Mouse (Mus musculus) gastrocnemius, adult 18-20 months (tissue): ENCODE results near the gene Coro2a. TPM values are rescaled to one million over a fixed set of nuclear protein-coding genes. Genes with fewer than 3 reads are reported as not detected.

Source experiments
- DNase-seq: peaks from one replicate; pipeline ENCODE4 v3.0.0; 2021; ENCODE audit warnings: low spot score
- total RNA-seq, 2 experiments: library from RNA; stranded (reverse); gene quantifications; 2 replicates each; pipeline ENCODE4 v1.2.3; 2021

Gene Coro2a
- total RNA-seq, 2 experiments from 2014 or later = 0.11 to 0.26 TPM

DNA sequence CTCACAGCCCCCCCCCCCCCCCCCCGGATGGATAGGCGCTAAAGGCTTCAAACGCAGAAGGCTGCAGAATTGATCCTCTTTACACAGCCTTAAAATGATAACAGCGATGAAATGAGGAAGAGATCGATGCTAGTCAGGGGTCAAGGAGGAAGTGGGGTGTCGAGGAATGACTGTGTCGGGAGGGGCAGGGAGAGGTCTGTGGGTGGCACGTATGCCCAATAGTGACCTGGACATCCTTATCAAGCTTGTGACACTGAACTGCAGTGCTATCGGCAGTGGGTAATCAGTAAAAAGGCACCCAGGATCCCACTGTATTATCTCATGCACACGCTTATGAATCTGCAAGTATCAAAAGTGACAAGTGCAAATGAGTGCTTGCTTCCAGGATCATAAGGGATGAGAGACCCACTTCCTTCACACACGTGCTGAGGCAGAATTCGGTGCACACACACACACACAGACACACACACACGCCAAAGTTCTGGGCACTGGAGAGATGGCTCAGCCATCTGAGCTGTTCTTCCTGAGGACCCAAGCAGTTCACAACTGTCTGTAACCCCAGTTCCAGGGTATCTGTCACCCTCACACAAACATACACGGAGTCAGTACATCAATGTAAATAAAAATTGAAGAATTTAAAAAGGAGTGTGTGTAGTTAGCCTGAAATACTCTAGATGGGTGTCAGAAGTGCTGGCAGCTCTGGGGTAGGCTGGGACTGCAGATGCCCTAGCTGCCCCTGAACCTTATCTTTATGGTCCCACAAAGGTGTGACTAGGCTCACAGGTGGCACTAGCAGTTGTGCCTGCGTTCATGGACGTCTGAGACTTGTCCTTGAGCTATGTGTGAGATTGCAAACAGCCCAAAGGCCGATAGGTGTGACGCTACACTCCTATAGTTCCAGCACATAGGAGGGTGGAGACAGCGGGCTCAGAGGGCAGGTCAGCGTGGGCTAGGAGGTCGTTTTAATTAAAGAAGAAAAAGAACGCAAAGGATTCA, 43.0 kb downstream of the Coro2a start:
- DNase-seq = no peak

DNA sequence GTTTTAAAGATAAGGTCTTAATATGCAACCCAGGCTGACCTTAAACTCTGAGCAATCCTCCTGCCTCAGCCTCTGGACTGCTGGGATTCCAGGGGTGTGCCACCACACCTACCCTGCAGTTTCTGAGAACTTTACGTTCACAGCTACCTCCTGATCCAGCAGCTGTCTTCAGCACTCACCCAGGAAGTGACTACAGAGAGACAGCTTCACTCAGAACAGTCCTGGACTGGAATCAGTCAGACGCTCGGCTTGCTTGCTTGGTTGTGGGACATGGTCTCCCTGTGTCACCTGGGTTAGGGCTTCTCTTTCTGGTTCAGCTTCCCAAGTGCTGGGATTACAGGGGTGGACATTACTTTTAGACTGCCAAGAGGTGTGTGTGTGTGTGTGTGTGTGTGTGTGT, 45.1 kb downstream of the Coro2a start:
- DNase-seq = no peak

DNA sequence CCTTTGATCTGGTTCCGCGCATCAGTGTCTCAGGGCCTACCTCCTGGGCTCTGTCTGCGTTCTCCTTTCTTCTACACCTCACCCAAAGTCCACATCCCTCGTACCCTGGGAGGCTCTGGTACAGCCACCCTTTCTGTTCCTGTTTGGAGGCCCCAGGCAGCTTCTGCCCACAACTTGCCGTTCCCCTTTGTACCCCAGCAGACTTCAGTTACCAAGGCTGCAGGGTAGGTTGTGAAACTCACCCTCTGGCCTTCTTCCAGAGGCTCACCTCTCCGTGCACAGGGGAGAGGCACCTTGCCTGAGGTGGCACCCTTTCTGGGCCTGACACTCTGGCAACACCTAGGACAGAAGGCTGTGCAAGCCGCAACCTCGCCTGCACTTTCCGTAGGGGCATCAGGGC, 46.2 kb downstream of the Coro2a start:
- DNase-seq = no peak

DNA sequence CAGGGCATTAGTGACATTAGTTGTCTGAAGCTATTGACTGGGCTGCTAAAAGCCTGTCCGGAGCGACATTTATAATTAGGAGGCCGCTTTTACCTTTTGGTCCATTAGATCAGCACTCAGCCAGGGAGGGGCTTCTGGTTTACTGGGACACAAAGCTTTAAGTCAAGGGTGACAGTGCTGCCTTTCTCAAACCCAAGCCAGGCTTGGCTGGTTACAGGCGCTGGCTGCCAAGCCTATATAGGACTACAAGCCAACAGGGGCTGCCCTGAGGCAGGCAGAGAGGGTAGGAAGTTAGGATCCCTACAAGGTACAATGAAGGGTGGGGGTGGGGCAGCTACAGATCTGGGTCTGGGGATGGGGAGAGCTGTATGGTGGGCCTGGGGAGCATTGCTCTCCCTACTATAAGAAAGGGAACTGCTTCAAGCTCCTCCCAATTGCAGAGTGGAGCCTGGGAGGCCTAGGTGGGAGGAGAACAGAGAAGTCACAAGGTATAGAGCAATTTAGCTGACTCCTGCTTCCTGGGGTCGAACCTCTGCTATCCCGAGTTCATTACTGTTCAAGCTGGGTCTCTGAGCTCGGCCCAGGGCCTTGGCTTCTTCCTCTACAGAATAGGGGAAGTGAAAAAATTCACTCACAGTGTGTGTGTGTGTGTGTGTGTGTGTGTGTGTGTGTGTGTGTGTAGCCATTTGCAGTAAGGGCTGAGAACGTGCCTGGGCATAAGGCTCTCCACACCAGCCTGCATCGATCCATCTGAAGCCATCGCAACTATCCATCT, 47.5 kb downstream of the Coro2a start:
- peak; percentile 6 for DNase-seq

DNA sequence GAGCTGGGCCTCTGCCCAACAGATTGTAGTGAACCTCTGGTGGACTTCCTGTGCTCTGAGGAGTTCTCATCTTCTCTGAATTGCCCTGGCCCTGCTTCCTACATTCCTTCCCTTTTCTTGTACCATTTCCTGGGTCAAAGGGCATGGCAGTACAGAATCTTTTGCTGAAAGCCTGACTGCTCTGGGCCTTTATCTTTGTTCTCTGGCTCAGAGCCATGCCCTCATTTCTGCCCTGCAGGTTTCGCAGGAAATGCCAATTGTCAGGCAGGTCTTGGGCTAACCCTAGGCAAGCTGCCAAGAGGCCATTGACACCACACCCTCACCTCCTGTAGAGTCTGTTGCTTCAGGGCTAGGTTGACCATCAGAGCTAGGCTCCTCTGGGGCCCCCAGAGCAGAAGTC, 48.1 kb downstream of the Coro2a start:
- no peak for DNase-seq

GRCm38 (mm10) chr4:46550406-46550805, 51.6 kb downstream of the Coro2a start:
- no peak for DNase-seq

DNA sequence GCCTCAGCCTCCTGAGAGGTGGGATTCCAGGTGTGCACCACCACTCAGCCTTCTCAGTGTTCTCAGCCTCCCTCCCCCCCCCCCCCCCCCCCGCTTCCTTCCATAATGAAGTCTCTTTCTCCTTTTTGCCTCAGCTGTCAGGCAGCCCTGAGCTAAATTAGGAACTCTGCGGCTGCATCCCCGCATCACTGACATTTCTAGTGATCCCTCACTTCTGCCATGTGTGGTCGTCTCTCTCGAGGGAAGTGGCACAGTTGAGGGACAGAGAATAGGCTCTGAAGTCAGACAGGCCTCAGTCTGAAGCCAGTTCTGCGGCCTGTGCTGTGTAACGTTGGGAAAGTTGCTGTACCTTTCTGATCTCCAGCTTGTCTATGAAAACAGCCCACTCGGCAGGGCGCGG, 52.0 kb downstream of the Coro2a start:
- DNase-seq = no peak

DNA sequence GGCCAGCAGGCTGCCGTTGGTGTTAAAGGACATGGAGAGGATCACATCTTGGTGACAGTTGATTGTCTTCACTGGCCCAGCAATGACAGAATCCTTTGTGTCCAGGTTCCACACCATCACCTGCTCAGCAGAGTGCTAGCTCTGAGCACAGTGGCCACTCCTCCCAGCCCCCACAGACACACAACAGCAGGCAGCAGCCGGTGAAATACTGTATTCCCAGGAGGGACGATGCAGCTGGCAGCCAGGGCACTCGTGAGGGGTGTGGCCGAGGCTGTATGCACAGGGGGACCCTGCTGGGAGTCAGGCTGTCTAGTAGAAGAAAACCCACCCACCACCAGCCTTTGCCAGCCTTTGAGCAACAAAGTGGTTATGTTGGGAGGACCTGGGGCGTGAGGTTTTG, 55.3 kb downstream of the Coro2a start:
- DNase-seq = no peak

DNA sequence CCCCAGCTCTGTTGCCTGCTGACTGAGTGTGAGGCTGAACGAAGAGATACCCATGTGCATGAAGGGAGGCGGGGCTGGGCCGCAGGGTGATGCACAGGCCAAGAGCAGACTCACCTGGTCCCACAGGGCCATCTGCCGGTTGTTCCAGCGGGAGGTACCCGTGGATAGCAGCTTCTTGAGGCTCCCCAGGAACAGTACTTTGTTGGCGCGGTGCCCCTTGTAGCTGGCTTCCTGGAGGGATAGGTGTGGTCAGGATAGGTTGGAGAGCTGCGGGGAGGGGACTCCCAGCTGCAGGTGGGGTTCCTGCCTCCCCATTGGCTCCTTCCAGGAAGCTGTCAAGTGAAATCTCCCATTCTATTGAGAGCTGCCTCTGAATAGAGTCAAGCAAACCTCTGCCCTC, 56.5 kb downstream of the Coro2a start:
- no peak for DNase-seq

DNA sequence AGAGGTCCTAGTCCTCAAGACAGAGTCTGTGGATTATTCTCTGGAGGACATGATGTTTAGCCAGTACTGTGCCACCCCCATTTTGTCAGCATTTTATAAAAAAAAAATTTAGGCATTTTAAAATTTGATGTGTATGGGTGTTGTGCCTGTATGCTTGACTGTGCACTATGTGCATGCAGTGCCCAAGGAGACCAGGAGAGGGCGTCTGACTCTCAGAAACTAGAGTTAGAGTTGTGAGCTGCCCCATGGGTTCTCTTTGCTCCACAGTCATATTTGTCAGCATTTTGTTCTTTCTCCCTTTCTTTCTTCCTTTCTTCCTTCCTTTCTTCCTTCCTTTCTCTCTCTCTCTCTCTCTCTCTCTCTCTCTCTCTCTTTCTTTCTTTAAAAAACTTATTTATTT, 57.7 kb downstream of the Coro2a start:
- no peak for DNase-seq

- no peak for DNase-seq
Measured at GRCm38 (mm10) chr4:46543366-46544050, 58.5 kb downstream of the Coro2a start.

DNA sequence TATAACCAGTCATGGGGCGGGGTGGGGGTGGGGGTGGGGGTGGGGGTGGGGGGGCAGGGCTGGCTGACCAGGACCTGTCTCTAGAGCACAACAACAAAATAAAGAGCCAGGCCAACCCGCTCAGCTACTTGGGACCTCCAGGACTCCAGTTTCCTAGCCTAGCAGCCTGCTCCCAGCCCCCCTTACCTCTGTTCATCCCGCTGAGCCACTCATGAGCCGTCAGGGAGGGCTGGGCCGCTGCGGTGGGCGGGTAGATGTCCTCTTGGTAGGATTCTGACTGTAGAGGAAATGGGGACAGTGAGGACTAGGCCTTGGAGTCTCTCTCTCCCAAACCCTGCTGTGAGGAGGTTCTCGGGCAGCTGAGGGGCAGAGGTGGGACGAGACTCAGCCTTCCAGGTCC, 60.3 kb downstream of the Coro2a start:
- no peak for DNase-seq

GRCm38 (mm10) chr4:46539167-46539566, 62.8 kb downstream of the Coro2a start:
- DNase-seq = no peak

GRCm38 (mm10) chr4:46535840-46536361, 66.1 kb downstream of the Coro2a start, which contains the start of gene Trim14:
TSS of gene Trim14 (minus strand) at chr4:46536141.
- DNase-seq = no peak

GRCm38 (mm10) chr4:46535094-46535830, 66.7 kb downstream of the Coro2a start:
- DNase-seq = no peak

GRCm38 (mm10) chr4:46533934-46534720, 67.9 kb downstream of the Coro2a start:
- DNase-seq = no peak

GRCm38 (mm10) chr4:46532926-46533325, 69.1 kb downstream of the Coro2a start:
- DNase-seq = no peak

DNA sequence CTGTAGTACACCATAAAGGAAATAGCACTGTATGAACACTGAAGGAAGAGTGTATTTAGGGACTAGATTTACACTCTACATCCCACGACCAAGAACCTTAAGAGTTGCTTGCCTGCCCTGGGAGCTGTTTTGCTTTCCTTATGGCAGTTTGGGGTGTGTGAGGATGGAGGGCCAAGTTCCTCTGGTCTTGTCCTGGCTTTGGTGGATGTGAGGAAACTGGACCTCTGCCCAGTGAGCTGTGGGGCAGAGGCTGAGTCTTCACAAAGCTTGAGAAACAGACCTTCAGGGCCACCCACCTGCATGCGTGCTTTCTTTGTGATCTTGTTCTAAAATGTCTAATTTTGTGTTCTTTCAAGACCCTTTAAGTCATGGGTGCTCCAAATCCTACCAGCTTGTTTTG, 69.5 kb downstream of the Coro2a start:
- DNase-seq = no peak

DNA sequence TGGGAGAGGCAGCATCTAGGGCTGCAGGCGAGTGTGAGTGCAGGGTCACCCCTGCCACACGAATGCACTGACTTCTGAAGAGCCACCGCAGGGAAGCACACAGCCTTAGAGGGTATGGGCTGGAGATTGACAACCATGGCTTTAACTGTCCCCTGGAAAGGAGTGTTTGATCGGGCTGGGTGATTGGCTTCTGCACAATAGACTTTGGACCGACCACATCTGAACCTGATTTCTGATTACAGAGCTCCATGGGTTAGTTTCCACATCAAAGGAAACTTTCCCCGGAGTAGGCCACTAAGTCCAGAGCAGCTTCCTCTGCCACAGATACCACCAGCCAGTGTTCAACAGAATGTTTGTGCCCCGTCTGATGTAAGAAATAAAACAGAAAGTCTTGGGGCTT, 72.3 kb downstream of the Coro2a start:
- no peak for DNase-seq

DNA sequence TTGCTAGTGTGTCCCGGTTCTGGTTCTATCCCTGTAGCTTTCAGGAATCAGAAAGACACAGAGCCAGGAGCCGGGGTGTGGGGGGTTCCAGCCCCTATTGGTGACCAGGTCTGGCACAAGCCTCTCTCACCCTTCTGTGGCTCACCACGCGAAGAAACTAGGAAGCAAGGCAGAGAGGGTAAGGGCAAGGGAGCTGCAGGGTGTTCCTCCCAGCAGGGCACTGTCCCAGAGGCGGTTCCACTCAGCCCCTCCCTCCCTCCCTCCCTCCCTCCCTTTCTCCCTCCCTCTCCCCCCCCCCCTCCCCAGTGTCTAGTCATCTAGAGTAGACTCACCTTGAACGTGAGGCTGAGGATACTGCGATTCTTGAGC, 74.5 kb downstream of the Coro2a start:
- DNase-seq = no peak
